Mouse (Mus musculus) heart, embryonic 16.5 days (tissue): ENCODE results near the gene Klhl29. TPM values are rescaled to one million over a fixed set of nuclear protein-coding genes. Genes with fewer than 3 reads are reported as not detected.

Source experiments
- ATAC-seq: fragments of 200-750 bp; cut with Nextera tagmentation; replicated peaks from 2 replicates; pipeline ENCODE4 v1.8.0; 2017; ENCODE audit warnings: moderate number of reproducible peaks; ENCODE audit not compliant: insufficient read depth, low FRiP score; ENCODE audit errors: extremely low read depth
- H3K27ac ChIP-seq: fragments of 300-500 bp; sonication (generic); 2 replicates; pipeline ENCODE4 v1.5.1; 2014; ENCODE audit warnings: mild to moderate bottlenecking, low read length, control low read depth, moderate library complexity
- H3K27me3 ChIP-seq: fragments of 300-500 bp; sonication (generic); 2 replicates; pipeline ENCODE4 v1.6.1; 2014; ENCODE audit warnings: low read length, mixed read lengths; ENCODE audit not compliant: control insufficient read depth, insufficient read depth
- H3K36me3 ChIP-seq: fragments of 300-500 bp; sonication (generic); 2 replicates; pipeline ENCODE4 v1.6.1; 2014; ENCODE audit not compliant: control insufficient read depth, insufficient read depth
- H3K4me1 ChIP-seq: fragments of 300-500 bp; sonication (generic); 2 replicates; pipeline ENCODE4 v1.6.1; 2014; ENCODE audit warnings: low read length, mixed read lengths; ENCODE audit not compliant: control insufficient read depth, insufficient read depth
- H3K4me2 ChIP-seq: fragments of 300-500 bp; sonication (generic); 2 replicates; pipeline ENCODE4 v1.6.1; 2014; ENCODE audit warnings: low read depth, mild to moderate bottlenecking, control low read depth, low read length
- H3K4me3 ChIP-seq: fragments of 300-500 bp; sonication (generic); 2 replicates; pipeline ENCODE4 v1.5.1; 2014; ENCODE audit warnings: mild to moderate bottlenecking, control low read depth, low read length
- H3K9ac ChIP-seq: fragments of 300-500 bp; sonication (generic); 2 replicates; pipeline ENCODE4 v1.6.1; 2014; ENCODE audit warnings: low read length, control low read depth
- H3K9me3 ChIP-seq: fragments of 300-500 bp; sonication (generic); replicated peaks from 2 replicates; pipeline ENCODE4 v1.6.1; 2016; ENCODE audit warnings: low read length; ENCODE audit not compliant: control insufficient read depth
- WGBS: fragments of 180-500 bp; shearing (Covaris S2); extraction: QIAGEN DNeasy Blood & Tissue Kit; methylation state at CpG from one replicate; pipeline ENCODE4 v1.1.7; 2014; 5-methylcytosine and 5-hydroxymethylcytosine counted together
- polyA plus RNA-seq: library from polyadenylated mRNA; unstranded; fragments of >200 nt; fragmentation: Nextera tagmentation; extraction: Ambion mirVana; gene quantifications from 2 replicates; pipeline ENCODE4 v1.2.1, GENCODE M21; 2015

Gene Klhl29
- polyA plus RNA-seq, 1 experiment from 2014 or later: 0.25 TPM

- H3K9ac ChIP-seq: no peak overlapping the region
- no peak overlapping the region for H3K27ac ChIP-seq
- WGBS: 45% methylated on average over 9 of the region's 9 CpGs
- H3K4me2 ChIP-seq: no peak overlapping the region
- H3K4me1 ChIP-seq: peaks cover 12% of the 10 kb centered on the region
- no peaks in the 10 kb centered on the region for H3K9me3 ChIP-seq
- H3K4me3 ChIP-seq: no peak overlapping the region
- no peaks in the 10 kb centered on the region for H3K27me3 ChIP-seq
- ATAC-seq: peak; percentile 63
- no peaks in the 10 kb centered on the region for H3K36me3 ChIP-seq
Measured at GRCm38 (mm10) chr12:5255079-5255478, 120.4 kb downstream of the Klhl29 start.

- H3K4me3 ChIP-seq: no peak overlapping the region
- H3K4me1 ChIP-seq: peaks cover 10% of the 10 kb centered on the region
- WGBS: 80% methylated on average over 4 of the region's 4 CpGs
- no peak overlapping the region for H3K4me2 ChIP-seq
- no peaks in the 10 kb centered on the region for H3K9me3 ChIP-seq
- H3K9ac ChIP-seq: no peak overlapping the region
- no peaks in the 10 kb centered on the region for H3K27me3 ChIP-seq
- H3K27ac ChIP-seq: no peak overlapping the region
- H3K36me3 ChIP-seq: no peaks in the 10 kb centered on the region
- ATAC-seq: no peak
Measured at GRCm38 (mm10) chr12:5254246-5254982, 121.1 kb downstream of the Klhl29 start.

GRCm38 (mm10) chr12:5253289-5254005 is 122.0 kb downstream of the Klhl29 start:
- H3K4me2 ChIP-seq: no peak overlapping the region
- H3K9me3 ChIP-seq: no peaks in the 10 kb centered on the region
- ATAC-seq: no peak
- no peak overlapping the region for H3K4me3 ChIP-seq
- 76% methylated on average over 10 of the region's 10 CpGs for WGBS
- no peak overlapping the region for H3K27ac ChIP-seq
- peaks cover 10% of the 10 kb centered on the region for H3K4me1 ChIP-seq
- no peaks in the 10 kb centered on the region for H3K36me3 ChIP-seq
- H3K27me3 ChIP-seq: no peaks in the 10 kb centered on the region
- no peak overlapping the region for H3K9ac ChIP-seq

GRCm38 (mm10) chr12:5252569-5252968 is 122.9 kb downstream of the Klhl29 start:
- Histone ChIP-seq H3K9ac (no peak overlapping the region), H3K9me3 (no peaks in the 10 kb centered on the region), H3K4me3 (no peak overlapping the region), H3K4me2 (no peak overlapping the region), H3K27me3 (no peaks in the 10 kb centered on the region), H3K36me3 (no peaks in the 10 kb centered on the region), H3K4me1 (peaks cover 13% of the 10 kb centered on the region), H3K27ac (no peak overlapping the region)
- no peak for ATAC-seq
- 78% methylated on average over 2 of the region's 2 CpGs for WGBS

GRCm38 (mm10) chr12:5250042-5250441 is 125.4 kb downstream of the Klhl29 start:
- no peaks in the 10 kb centered on the region for H3K9me3 ChIP-seq
- H3K27ac ChIP-seq: no peak overlapping the region
- WGBS: 49% methylated on average over 7 of the region's 7 CpGs
- ATAC-seq: no peak
- H3K27me3 ChIP-seq: no peaks in the 10 kb centered on the region
- H3K4me1 ChIP-seq: peaks cover 11% of the 10 kb centered on the region
- H3K9ac ChIP-seq: no peak overlapping the region
- H3K4me2 ChIP-seq: no peak overlapping the region
- H3K36me3 ChIP-seq: no peaks in the 10 kb centered on the region
- H3K4me3 ChIP-seq: no peak overlapping the region

GRCm38 (mm10) chr12:5249068-5249467 is 126.4 kb downstream of the Klhl29 start:
- ATAC-seq: no peak
- no peak overlapping the region for H3K4me2 ChIP-seq
- H3K9ac ChIP-seq: no peak overlapping the region
- no peak overlapping the region for H3K4me3 ChIP-seq
- H3K27ac ChIP-seq: no peak overlapping the region
- no peaks in the 10 kb centered on the region for H3K36me3 ChIP-seq
- WGBS: 84% methylated on average over 13 of the region's 13 CpGs
- H3K27me3 ChIP-seq: no peaks in the 10 kb centered on the region
- no peaks in the 10 kb centered on the region for H3K9me3 ChIP-seq
- H3K4me1 ChIP-seq: peaks cover 11% of the 10 kb centered on the region

- no peaks in the 10 kb centered on the region for H3K27me3 ChIP-seq
- H3K9ac ChIP-seq: no peak overlapping the region
- H3K36me3 ChIP-seq: no peaks in the 10 kb centered on the region
- H3K4me3 ChIP-seq: no peak overlapping the region
- WGBS: 7% methylated on average over 6 of the region's 6 CpGs
- no peak overlapping the region for H3K27ac ChIP-seq
- no peak overlapping the region for H3K4me2 ChIP-seq
- ATAC-seq: no peak
- peaks cover 11% of the 10 kb centered on the region for H3K4me1 ChIP-seq
- H3K9me3 ChIP-seq: no peaks in the 10 kb centered on the region
Measured at GRCm38 (mm10) chr12:5247505-5247904, 128.0 kb downstream of the Klhl29 start.

- H3K4me1 ChIP-seq: peaks cover 11% of the 10 kb centered on the region
- H3K4me2 ChIP-seq: no peak overlapping the region
- no peaks in the 10 kb centered on the region for H3K27me3 ChIP-seq
- 51% methylated on average over 15 of the region's 15 CpGs for WGBS
- H3K9me3 ChIP-seq: no peaks in the 10 kb centered on the region
- 0 out of 2 replicates have a peak, but pooled peaks have one; percentile 4 for ATAC-seq
- no peak overlapping the region for H3K4me3 ChIP-seq
- no peak overlapping the region for H3K27ac ChIP-seq
- H3K36me3 ChIP-seq: no peaks in the 10 kb centered on the region
- no peak overlapping the region for H3K9ac ChIP-seq
Measured at GRCm38 (mm10) chr12:5246721-5247341, 128.7 kb downstream of the Klhl29 start.

GRCm38 (mm10) chr12:5246193-5246621 is 129.3 kb downstream of the Klhl29 start:
- no peak overlapping the region for H3K9ac ChIP-seq
- no peaks in the 10 kb centered on the region for H3K9me3 ChIP-seq
- no peaks in the 10 kb centered on the region for H3K27me3 ChIP-seq
- peaks cover 11% of the 10 kb centered on the region for H3K4me1 ChIP-seq
- H3K4me3 ChIP-seq: no peak overlapping the region
- WGBS: 44% methylated on average over 9 of the region's 9 CpGs
- H3K4me2 ChIP-seq: no peak overlapping the region
- ATAC-seq: peak; percentile 33; the same call in 1 of the 2 replicates
- no peaks in the 10 kb centered on the region for H3K36me3 ChIP-seq
- H3K27ac ChIP-seq: no peak overlapping the region
